Mouse (Mus musculus): ENCODE measurements at regions not wholly inside any gene's neighbourhood (a gene's known extent, or its start where the extent isn't known, plus 50 kb on each side); places are given as distances from the start of the nearest gene placed in this dataset.

GRCm38 (mm10) chr17:87519454-87519853, 72.7 kb upstream of the Calm2 start:
- TF ChIP-seq ZC3H11A (IDR thresholded peaks at IDR 0.05; ENCODE audit: borderline replicate concordance, low read depth, low read length): no peak
- no peak for TF ChIP-seq MAFK (IDR thresholded peaks at IDR 0.05; ENCODE audit: insufficient read depth, low read depth, low read length)
- no peak for TF ChIP-seq CHD2 (IDR thresholded peaks at IDR 0.05; ENCODE audit: low read depth, low read length)

All from ES-E14 (cell line).